Mouse (Mus musculus): ENCODE results near the gene Sarm1. TPM values are rescaled to one million over a fixed set of nuclear protein-coding genes. Genes with fewer than 3 reads are reported as not detected.

Gene Sarm1
- polyA plus RNA-seq, 1 experiment from 2014 or later = 1.5 TPM

GRCm38 (mm10) chr11:78466242-78466912 is 31.2 kb downstream of the Sarm1 start:
- Histone ChIP-seq H3K4me3 (peak overlapping the region; percentile 80), H3K4me1 (peaks cover 38% of the 10 kb centered on the region), H3K27ac (peak overlapping the region; percentile 93), H3K36me3 (no peaks in the 10 kb centered on the region), H3K27me3 (ENCODE audit: insufficient read depth, poor library complexity, severe bottlenecking) (no peaks in the 10 kb centered on the region), H3K9me3 (0 out of 2 replicates have a peak, but pooled peaks cover 3% of the 10 kb centered on the region)
- 73% methylated on average over 23 of the region's 23 CpGs for WGBS
- DNase-seq (ENCODE audit: low spot score) = no peak

DNA sequence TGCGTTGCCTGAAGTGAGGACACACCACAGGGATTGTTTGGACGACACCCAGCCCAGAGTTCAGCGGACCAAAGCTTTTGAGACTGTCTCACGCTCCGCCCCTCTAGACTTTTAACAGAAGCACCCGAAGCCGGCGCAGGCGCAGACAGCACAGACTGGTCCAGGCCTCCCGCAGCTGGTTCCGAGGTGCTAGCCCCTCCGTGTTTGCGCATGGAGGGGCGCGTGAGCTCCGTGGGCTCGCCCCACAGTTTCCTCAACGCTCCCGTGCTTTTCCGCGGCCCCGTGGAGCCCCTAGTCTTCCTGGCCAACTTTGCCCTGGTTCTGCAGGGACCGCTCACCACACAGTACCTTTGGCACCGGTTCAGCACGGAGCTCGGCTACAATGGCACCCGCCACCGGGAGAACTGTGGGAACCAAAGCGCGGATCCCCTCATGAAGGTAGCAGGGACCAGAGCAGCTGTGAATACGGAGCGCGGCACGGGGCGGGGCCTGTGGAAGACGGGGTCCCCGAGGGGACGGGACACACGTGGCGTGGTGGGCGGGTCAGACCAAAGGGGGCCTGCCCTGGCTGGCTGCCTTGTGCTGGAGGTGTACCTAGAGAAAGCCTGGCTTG is 31.9 kb downstream of the Sarm1 start, which contains the start of gene Slc46a1:
TSS of gene Slc46a1 (plus strand) at position 130 of the 613 bp plus-strand sequence.
- under 1% methylated on average over 41 of the region's 41 CpGs for WGBS
- H3K27me3 ChIP-seq (ENCODE audit: insufficient read depth, poor library complexity, severe bottlenecking) = no peaks in the 10 kb centered on the region
- H3K4me1 ChIP-seq = peaks cover 38% of the 10 kb centered on the region
- peak within 1 kb of the TSS; percentile 93 for H3K27ac ChIP-seq
- no peaks in the 10 kb centered on the region for H3K36me3 ChIP-seq
- H3K4me3 ChIP-seq = peak within 1 kb of the TSS; percentile 80
- H3K9me3 ChIP-seq = 0 out of 2 replicates have a peak, but pooled peaks cover 3% of the 10 kb centered on the region
- DNase-seq (ENCODE audit: low spot score) = peak; percentile 92

DNA sequence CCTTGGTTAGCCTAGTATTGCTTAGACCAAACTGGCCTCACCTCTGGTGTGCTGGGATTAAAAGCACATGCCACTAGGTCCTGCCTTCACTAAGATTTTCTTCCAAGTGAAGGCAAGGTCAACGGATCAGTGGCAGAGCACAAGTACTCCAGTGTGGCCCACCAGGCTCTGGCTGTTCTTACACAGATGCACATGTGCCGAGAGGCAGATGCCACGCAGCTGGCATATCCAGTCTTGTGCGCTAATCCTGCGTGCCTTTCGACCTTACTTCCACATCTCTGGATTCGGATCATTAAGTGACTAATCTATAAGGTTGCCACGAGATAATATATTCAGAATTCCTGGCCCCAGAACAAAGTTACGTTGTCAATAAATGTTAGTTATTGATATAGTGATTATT is 32.4 kb downstream of the Sarm1 start:
- peak overlapping the region; percentile 93; the same call in 1 of the 2 replicates for H3K27ac ChIP-seq
- DNase-seq (ENCODE audit: low spot score) = no peak
- H3K9me3 ChIP-seq = 0 out of 2 replicates have a peak, but pooled peaks cover 3% of the 10 kb centered on the region

GRCm38 (mm10) chr11:78463286-78464036 is 34.1 kb downstream of the Sarm1 start:
- no peaks in the 10 kb centered on the region for H3K27me3 ChIP-seq (ENCODE audit: insufficient read depth, poor library complexity, severe bottlenecking)
- no peak overlapping the region for H3K27ac ChIP-seq
- no peak for DNase-seq (ENCODE audit: low spot score)
- no peak overlapping the region for H3K4me3 ChIP-seq
- H3K36me3 ChIP-seq = no peaks in the 10 kb centered on the region
- 0 out of 2 replicates have a peak, but pooled peaks cover 3% of the 10 kb centered on the region for H3K9me3 ChIP-seq
- WGBS = 43% methylated on average over 13 of the region's 13 CpGs
- peaks cover 38% of the 10 kb centered on the region for H3K4me1 ChIP-seq

More for the DNA sequence above, 32.4 kb downstream of the Sarm1 start:
- Histone ChIP-seq H3K27me3 (ENCODE audit: insufficient read depth, poor library complexity, severe bottlenecking) (no peaks in the 10 kb centered on the region), H3K4me3 (peak overlapping the region; percentile 80), H3K4me1 (peaks cover 38% of the 10 kb centered on the region), H3K36me3 (no peaks in the 10 kb centered on the region)
- 53% methylated on average over 9 of the region's 9 CpGs for WGBS

- Histone ChIP-seq H3K27ac (no peak overlapping the region), H3K4me1 (peaks cover 38% of the 10 kb centered on the region), H3K27me3 (ENCODE audit: insufficient read depth, poor library complexity, severe bottlenecking) (no peaks in the 10 kb centered on the region), H3K36me3 (no peaks in the 10 kb centered on the region), H3K9me3 (0 out of 2 replicates have a peak, but pooled peaks cover 3% of the 10 kb centered on the region), H3K4me3 (no peak overlapping the region)
- WGBS = 85% methylated on average over 5 of the region's 5 CpGs
- DNase-seq (ENCODE audit: low spot score) = no peak
Measured at GRCm38 (mm10) chr11:78462669-78463068, 34.9 kb downstream of the Sarm1 start.

- DNase-seq (ENCODE audit: low spot score) = no peak
- H3K4me1 ChIP-seq = peaks cover 36% of the 10 kb centered on the region
- H3K27ac ChIP-seq = no peak overlapping the region
- H3K9me3 ChIP-seq = 0 out of 2 replicates have a peak, but pooled peaks cover 3% of the 10 kb centered on the region
- 63% methylated on average over 1 of the region's 1 CpGs for WGBS
- no peaks in the 10 kb centered on the region for H3K27me3 ChIP-seq (ENCODE audit: insufficient read depth, poor library complexity, severe bottlenecking)
- H3K4me3 ChIP-seq = no peak overlapping the region
- H3K36me3 ChIP-seq = no peaks in the 10 kb centered on the region
Measured at GRCm38 (mm10) chr11:78461894-78462293, 35.7 kb downstream of the Sarm1 start.

- no peak for DNase-seq (ENCODE audit: low spot score)
- H3K36me3 ChIP-seq = no peaks in the 10 kb centered on the region
- no peak overlapping the region for H3K4me3 ChIP-seq
- H3K27me3 ChIP-seq (ENCODE audit: insufficient read depth, poor library complexity, severe bottlenecking) = no peaks in the 10 kb centered on the region
- 0 out of 2 replicates have a peak, but pooled peaks cover 3% of the 10 kb centered on the region for H3K9me3 ChIP-seq
- H3K4me1 ChIP-seq = peaks cover 20% of the 10 kb centered on the region
- no peak overlapping the region for H3K27ac ChIP-seq
- WGBS = 82% methylated on average over 17 of the region's 17 CpGs
Measured at GRCm38 (mm10) chr11:78458740-78459139, 38.8 kb downstream of the Sarm1 start.

- H3K9me3 ChIP-seq = no peaks in the 10 kb centered on the region
- WGBS = 30% methylated on average over 5 of the region's 5 CpGs
- peaks cover 7% of the 10 kb centered on the region for H3K4me1 ChIP-seq
- no peak for DNase-seq (ENCODE audit: low spot score)
- peak overlapping the region; percentile 9; the same call in 1 of the 2 replicates for H3K4me3 ChIP-seq
- H3K27ac ChIP-seq = no peak overlapping the region
- H3K27me3 ChIP-seq (ENCODE audit: insufficient read depth, poor library complexity, severe bottlenecking) = peaks cover 5% of the 10 kb centered on the region; the same call in 1 of the 2 replicates
- H3K36me3 ChIP-seq = no peaks in the 10 kb centered on the region
Measured at GRCm38 (mm10) chr11:78455308-78455707, 42.2 kb downstream of the Sarm1 start.

DNA sequence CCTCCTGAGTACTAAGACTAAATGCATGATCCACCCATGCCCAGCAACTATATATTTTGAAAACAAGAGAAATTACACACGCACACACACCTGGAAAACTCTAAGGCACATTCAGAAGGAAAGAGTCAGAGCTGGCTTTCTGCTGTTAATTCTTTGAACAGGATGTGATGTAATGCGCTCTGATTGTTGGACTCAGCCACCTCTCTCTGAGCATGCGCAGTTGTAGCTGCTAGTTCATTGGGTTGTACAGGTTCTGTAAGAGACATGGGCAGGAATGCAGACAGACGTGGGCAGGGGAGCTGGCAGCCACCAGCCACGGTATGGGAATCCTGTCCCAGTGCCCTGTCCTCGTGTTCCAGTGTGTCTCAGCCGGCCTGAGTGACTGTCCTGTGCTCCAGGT is 43.3 kb downstream of the Sarm1 start:
- H3K36me3 ChIP-seq = no peaks in the 10 kb centered on the region
- H3K4me3 ChIP-seq = no peak overlapping the region
- H3K27ac ChIP-seq = no peak overlapping the region
- DNase-seq (ENCODE audit: low spot score) = no peak
- no peaks in the 10 kb centered on the region for H3K9me3 ChIP-seq
- WGBS = 69% methylated on average over 7 of the region's 7 CpGs
- H3K4me1 ChIP-seq = peaks cover 7% of the 10 kb centered on the region
- peaks cover 5% of the 10 kb centered on the region; the same call in 1 of the 2 replicates for H3K27me3 ChIP-seq (ENCODE audit: insufficient read depth, poor library complexity, severe bottlenecking)

- no peak for DNase-seq (ENCODE audit: low spot score)
Measured at GRCm38 (mm10) chr11:78453675-78454074, 43.9 kb downstream of the Sarm1 start.

DNA sequence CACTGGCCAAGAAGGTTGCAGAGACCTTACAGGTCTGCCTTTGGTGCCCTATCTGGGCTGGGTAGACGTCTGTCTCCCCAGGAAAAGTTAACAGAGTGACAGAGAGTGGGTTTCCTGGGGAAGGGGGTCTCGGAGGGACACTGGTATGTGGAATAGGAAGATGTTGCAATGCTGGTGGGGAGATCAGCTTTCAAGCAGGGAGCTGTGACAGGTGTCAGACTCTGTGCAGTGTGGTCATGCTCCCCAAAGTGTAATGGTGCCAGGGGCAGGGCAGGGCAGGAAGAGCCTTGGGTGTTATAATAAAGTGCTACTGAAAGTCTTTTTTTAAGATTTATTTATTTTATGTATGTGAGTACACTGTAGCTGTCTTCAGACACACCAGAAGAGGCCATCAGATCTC is 47.2 kb downstream of the Sarm1 start:
- DNase-seq (ENCODE audit: low spot score) = no peak
- Histone ChIP-seq H3K36me3 (no peaks in the 10 kb centered on the region), H3K9me3 (no peaks in the 10 kb centered on the region), H3K4me1 (peaks cover 2% of the 10 kb centered on the region; the same call in 1 of the 2 replicates), H3K27me3 (ENCODE audit: insufficient read depth, poor library complexity, severe bottlenecking) (peaks cover 5% of the 10 kb centered on the region; the same call in 1 of the 2 replicates), H3K27ac (no peak overlapping the region), H3K4me3 (no peak overlapping the region)
- WGBS = 42% methylated on average over 2 of the region's 2 CpGs

More at GRCm38 (mm10) chr11:78453675-78454074, 43.9 kb downstream of the Sarm1 start:
- H3K4me1 ChIP-seq = peaks cover 7% of the 10 kb centered on the region
- H3K9me3 ChIP-seq = no peaks in the 10 kb centered on the region
- H3K36me3 ChIP-seq = no peaks in the 10 kb centered on the region
- no peak overlapping the region for H3K4me3 ChIP-seq
- WGBS = 12% methylated on average over 4 of the region's 4 CpGs
- no peak overlapping the region for H3K27ac ChIP-seq
- peaks cover 5% of the 10 kb centered on the region; the same call in 1 of the 2 replicates for H3K27me3 ChIP-seq (ENCODE audit: insufficient read depth, poor library complexity, severe bottlenecking)

DNA sequence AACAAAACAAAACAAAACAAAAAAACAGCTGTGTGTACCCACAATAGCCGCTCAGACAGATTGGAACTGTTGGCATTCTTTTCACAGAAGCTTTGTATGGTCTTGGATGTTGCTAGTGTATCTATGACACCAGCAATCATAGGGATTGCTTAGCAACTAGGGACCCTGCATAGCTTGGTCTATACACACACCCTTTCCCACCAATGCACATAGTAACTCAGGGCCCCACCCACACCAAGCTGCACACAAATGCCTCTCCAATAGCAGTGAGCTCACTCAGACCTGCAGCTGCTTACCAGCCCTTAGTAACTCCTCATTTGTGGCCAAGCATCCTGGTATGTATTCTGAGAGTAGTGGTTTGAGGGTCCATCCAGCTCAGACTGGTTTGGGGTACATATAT is 49.3 kb downstream of the Sarm1 start:
- Histone ChIP-seq H3K9me3 (no peaks in the 10 kb centered on the region), H3K4me3 (no peak overlapping the region), H3K4me1 (no peaks in the 10 kb centered on the region), H3K36me3 (no peaks in the 10 kb centered on the region), H3K27ac (no peak overlapping the region), H3K27me3 (ENCODE audit: insufficient read depth, poor library complexity, severe bottlenecking) (peaks cover 5% of the 10 kb centered on the region; the same call in 1 of the 2 replicates)
- WGBS = 79% methylated on average over 1 of the region's 1 CpGs
- no peak for DNase-seq (ENCODE audit: low spot score)

Measured in heart, embryonic 10.5 days (tissue).